Mouse (Mus musculus) adrenal gland, postnatal 4 days (tissue): ENCODE results near the gene Hs2st1. TPM values are rescaled to one million over a fixed set of nuclear protein-coding genes. Genes with fewer than 3 reads are reported as not detected.

Experiments used
- DNase-seq, 2 experiments: peaks; one replicate each; pipeline ENCODE4 v3.0.0; 2021 to 2022; ENCODE audit warnings: low spot score in 2 of 2, mixed read lengths in 2 of 2
- total RNA-seq, 2 experiments: library from RNA; stranded (reverse); gene quantifications; 2 replicates each; pipeline ENCODE4 v1.2.3; 2021

Gene Hs2st1
- total RNA-seq, 2 experiments from 2014 or later: 27.8 to 31.1 TPM

GRCm38 (mm10) chr3:144589189-144589890 lies 19.4 kb upstream of the Hs2st1 start:
- no peak for DNase-seq

GRCm38 (mm10) chr3:144586731-144587130 lies 16.8 kb upstream of the Hs2st1 start:
- DNase-seq: no peak

- DNase-seq: no peak
Observed at GRCm38 (mm10) chr3:144584789-144585553, 15.0 kb upstream of the Hs2st1 start.

- no peak for DNase-seq
Observed at GRCm38 (mm10) chr3:144583789-144584188, 13.8 kb upstream of the Hs2st1 start.

GRCm38 (mm10) chr3:144582306-144582705 lies 12.3 kb upstream of the Hs2st1 start:
- no peak for DNase-seq

DNA sequence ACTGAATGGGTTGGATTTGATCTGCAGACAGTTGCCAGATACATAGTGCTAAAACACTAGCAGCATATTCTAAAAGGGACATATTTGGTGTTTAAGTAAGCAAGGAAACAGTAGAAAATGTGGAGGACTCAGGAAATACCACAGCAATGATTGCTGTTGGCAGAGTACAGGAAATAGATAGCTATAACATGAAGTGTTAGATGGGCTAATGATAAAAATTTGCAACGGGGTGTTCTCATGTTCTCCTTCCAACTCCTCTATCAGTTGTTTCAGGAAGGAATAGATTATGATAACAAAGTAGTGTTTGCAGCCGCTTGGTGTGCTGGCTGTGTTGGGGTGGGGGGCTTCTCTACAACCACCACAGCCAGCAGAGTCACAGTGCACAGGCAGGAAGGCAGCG lies 11.9 kb upstream of the Hs2st1 start:
- DNase-seq: no peak

DNA sequence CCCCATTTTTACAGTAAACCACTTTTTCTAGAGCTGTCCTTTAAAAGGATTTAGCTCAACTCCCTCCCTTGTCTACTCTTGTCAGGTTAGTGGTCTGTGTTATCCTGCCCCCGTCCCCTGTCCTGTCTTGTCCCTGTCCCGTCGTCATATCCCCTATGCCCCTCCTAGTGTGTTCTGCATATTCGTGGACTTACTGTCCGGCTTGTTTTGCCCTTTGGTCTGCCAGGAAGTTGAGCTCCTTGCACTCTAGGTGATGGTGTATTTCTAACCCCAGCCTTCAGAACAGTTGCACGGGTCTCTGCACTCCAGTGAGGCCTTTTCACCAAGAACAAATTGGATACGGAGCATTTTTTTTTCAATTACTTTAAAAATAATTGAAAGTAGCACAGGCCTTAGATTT lies 10.3 kb upstream of the Hs2st1 start:
- no peak for DNase-seq

- DNase-seq: no peak
Observed at GRCm38 (mm10) chr3:144579796-144580195, 9.8 kb upstream of the Hs2st1 start.

DNA sequence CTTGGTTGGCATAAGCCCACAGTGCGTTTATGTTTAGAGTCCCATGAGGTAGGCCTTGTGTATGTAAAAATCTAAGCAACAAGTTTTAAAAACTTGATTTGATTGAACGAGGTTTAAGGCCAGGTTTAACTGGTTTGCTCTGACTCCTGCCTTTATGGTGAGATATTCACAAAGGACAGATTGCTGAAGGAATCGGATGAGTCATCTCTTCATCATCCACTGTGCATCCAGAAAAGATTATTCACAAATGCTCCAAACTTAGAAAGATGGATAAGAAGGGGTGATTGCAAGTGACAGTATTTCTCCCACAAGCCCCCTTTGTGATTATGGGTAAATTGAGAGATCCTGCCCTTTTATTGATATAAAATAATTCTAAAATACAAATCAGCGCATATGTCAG lies 8.9 kb upstream of the Hs2st1 start:
- no peak for DNase-seq

- no peak for DNase-seq
Observed at GRCm38 (mm10) chr3:144577366-144578340, 7.7 kb upstream of the Hs2st1 start.

GRCm38 (mm10) chr3:144574256-144574655 lies 4.3 kb upstream of the Hs2st1 start:
- no peak for DNase-seq

GRCm38 (mm10) chr3:144570816-144571487 lies 971 bp upstream of the Hs2st1 start:
- no peak for DNase-seq

DNA sequence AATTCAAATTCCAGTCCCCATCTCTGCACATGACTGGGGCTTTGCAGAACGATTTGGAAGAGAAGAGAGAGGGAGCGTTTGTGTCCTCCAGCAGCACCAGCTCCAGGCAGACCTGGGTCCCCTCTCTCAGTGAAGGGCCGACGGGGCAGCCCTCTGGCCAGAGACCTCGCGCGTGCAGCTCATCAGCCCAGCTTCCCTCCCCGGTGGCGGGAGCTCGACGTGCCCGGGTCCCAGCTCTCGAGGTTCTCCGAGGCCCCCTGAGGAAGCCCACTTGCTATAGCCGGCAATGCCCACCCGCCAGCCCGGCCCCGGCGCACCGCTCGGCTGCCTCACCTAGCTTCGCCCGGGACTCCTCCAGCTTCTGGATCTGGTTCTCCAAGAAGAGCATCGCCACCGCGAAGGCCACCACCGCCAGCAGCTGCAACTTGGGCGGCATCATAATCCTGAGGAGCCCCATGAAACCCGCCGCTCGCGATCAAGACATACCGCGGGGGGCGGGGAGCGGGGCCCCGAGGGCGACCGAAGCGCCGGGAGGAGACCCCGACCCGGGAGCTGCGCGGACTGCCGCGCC lies 495 bp downstream of the Hs2st1 start:
- peak; percentile 24 to 28 for DNase-seq

GRCm38 (mm10) chr3:144568861-144569361 lies 1.1 kb downstream of the Hs2st1 start:
- no peak for DNase-seq

GRCm38 (mm10) chr3:144565212-144565611 lies 4.8 kb downstream of the Hs2st1 start:
- DNase-seq: no peak

GRCm38 (mm10) chr3:144563916-144564315 lies 6.1 kb downstream of the Hs2st1 start:
- no peak for DNase-seq

DNA sequence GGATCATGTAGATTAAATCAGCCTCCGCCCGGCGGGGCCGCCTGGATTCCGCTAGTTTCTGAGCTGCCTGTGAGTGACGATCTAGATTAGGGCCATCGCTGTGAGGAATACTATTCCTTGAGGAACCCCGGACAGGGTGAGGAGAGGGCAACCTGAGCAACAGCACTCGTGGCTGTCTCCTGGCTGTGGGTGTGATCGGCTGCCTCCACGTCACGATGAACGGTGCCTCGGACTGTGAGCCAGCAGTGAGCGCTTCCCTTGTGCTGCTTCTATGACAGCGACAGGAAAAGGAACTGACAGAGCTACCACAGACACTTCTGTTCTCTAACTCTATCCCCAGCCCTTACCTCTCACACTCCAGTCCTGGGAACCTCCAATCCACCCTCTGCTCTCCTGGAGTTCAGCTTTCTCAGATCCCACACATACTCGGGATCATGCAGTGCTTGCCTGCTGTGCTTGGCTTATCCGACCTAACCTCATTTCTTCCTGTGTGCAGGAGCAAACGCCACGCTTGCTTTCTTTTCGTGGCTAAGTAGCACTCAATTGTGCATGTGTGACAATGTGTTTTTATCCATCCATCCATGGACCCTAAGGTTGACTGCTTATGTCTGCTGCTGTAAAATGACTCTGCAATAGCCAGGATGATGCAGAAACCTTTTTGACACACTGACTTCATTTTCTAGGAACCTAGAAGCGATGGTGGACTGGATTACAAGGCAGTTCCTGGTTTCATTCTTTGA lies 8.3 kb downstream of the Hs2st1 start:
- no peak for DNase-seq

DNA sequence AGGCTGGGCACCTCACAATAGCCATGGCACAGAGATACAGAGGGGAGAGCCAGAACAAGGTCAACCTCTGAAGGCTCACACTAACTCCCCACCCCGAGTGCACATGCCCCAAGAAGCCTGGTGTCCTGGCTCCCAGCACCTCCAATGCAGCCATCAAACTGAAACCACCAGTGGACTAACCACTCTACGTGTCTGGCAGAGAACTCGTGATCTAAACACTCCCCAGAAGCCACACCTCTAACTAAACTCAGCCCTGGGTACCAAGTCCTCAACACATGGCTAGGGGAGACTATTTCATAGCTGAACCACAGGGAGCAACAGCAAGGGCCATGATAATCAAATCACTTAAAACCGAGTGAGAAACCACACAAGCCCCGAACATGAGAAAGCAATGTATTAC lies 11.7 kb downstream of the Hs2st1 start:
- DNase-seq: no peak

- no peak for DNase-seq
Observed at GRCm38 (mm10) chr3:144556625-144557324, 13.2 kb downstream of the Hs2st1 start.
